Mouse (Mus musculus) intestine, embryonic 14.5 days (tissue): Measurements from ENCODE around the gene Abcc5. TPM values are rescaled to one million over a fixed set of nuclear protein-coding genes. Genes with fewer than 3 reads are reported as not detected.

Source experiments
- ATAC-seq: fragments of 200-750 bp; cut with Nextera tagmentation; replicated peaks from 2 replicates; pipeline ENCODE4 v1.8.0; 2017; ENCODE audit warnings: low read depth, moderate number of reproducible peaks, moderate TSS enrichment, moderate library complexity; ENCODE audit not compliant: low FRiP score, low TSS enrichment
- DNase-seq: peaks from one replicate; pipeline ENCODE4 v3.0.0-alpha.2; 2018; ENCODE audit warnings: low spot score
- H3K27ac ChIP-seq: fragments of 300-500 bp; sonication (generic); 2 replicates; pipeline ENCODE4 v1.5.1; 2014; ENCODE audit warnings: low read depth, mild to moderate bottlenecking, control low read depth
- H3K27me3 ChIP-seq: fragments of 300-500 bp; sonication (generic); replicated peaks from 2 replicates; pipeline ENCODE4 v1.6.1; 2014; ENCODE audit warnings: low read length, control low read depth; ENCODE audit not compliant: control insufficient read depth, insufficient read depth
- H3K36me3 ChIP-seq: fragments of 300-500 bp; sonication (generic); 2 replicates; pipeline ENCODE4 v1.6.1; 2014; ENCODE audit warnings: low read length, control low read depth; ENCODE audit not compliant: control insufficient read depth, insufficient read depth
- H3K4me1 ChIP-seq: fragments of 300-500 bp; sonication (generic); replicated peaks from 2 replicates; pipeline ENCODE4 v1.6.1; 2014; ENCODE audit warnings: low read length, control low read depth, mixed read lengths; ENCODE audit not compliant: control insufficient read depth, insufficient read depth
- H3K4me2 ChIP-seq: fragments of 300-500 bp; sonication (generic); 2 replicates; pipeline ENCODE4 v1.6.1; 2014; ENCODE audit warnings: low read length
- H3K4me3 ChIP-seq: fragments of 300-500 bp; sonication (generic); 2 replicates; pipeline ENCODE4 v1.5.1; 2014; ENCODE audit warnings: low read depth, low read length, control low read depth, mixed read lengths
- H3K9ac ChIP-seq: fragments of 300-500 bp; sonication (generic); 2 replicates; pipeline ENCODE4 v1.6.1; 2014; ENCODE audit warnings: mild to moderate bottlenecking, low read length
- H3K9me3 ChIP-seq: fragments of 300-500 bp; sonication (generic); 2 replicates; pipeline ENCODE4 v1.6.1; 2016; ENCODE audit warnings: low read length, control low read depth; ENCODE audit not compliant: control insufficient read depth
- WGBS: fragments of 180-500 bp; shearing (Covaris S2); extraction: QIAGEN DNeasy Blood & Tissue Kit; methylation state at CpG from one replicate; pipeline ENCODE4 v1.1.7; 2014; 5-methylcytosine and 5-hydroxymethylcytosine counted together
- polyA plus RNA-seq: library from polyadenylated mRNA; unstranded; fragments of >200 nt; fragmentation: Nextera tagmentation; extraction: Ambion mirVana; gene quantifications from 2 replicates; pipeline ENCODE4 v1.2.1, GENCODE M21; 2014

Abcc5 gene
- polyA plus RNA-seq, 1 experiment from 2014 or later, result 59.0 TPM

GRCm38 (mm10) chr16:20359643-20360295 lies 66.4 kb downstream of the Abcc5 start:
- DNase-seq, result no peak
- Histone ChIP-seq H3K9me3 (no peaks in the 10 kb centered on the region), H3K36me3 (peaks cover 75% of the 10 kb centered on the region), H3K27me3 (no peaks in the 10 kb centered on the region), H3K4me1 (no peaks in the 10 kb centered on the region), H3K4me2 (no peak overlapping the region), H3K4me3 (no peak overlapping the region), H3K27ac (no peak overlapping the region), H3K9ac (no peak overlapping the region)
- ATAC-seq, result no peak
- 89% methylated on average over 9 of the region's 9 CpGs for WGBS

GRCm38 (mm10) chr16:20357837-20358236 lies 68.4 kb downstream of the Abcc5 start:
- H3K9ac ChIP-seq, result no peak overlapping the region
- H3K4me2 ChIP-seq, result no peak overlapping the region
- peaks cover 60% of the 10 kb centered on the region for H3K36me3 ChIP-seq
- no peak overlapping the region for H3K4me3 ChIP-seq
- H3K27me3 ChIP-seq, result no peaks in the 10 kb centered on the region
- 87% methylated on average over 5 of the region's 5 CpGs for WGBS
- no peaks in the 10 kb centered on the region for H3K4me1 ChIP-seq
- H3K27ac ChIP-seq, result no peak overlapping the region
- DNase-seq, result no peak
- no peak for ATAC-seq
- H3K9me3 ChIP-seq, result no peaks in the 10 kb centered on the region

GRCm38 (mm10) chr16:20354762-20355161 lies 71.4 kb downstream of the Abcc5 start:
- Histone ChIP-seq H3K27me3 (no peaks in the 10 kb centered on the region), H3K9ac (no peak overlapping the region), H3K9me3 (no peaks in the 10 kb centered on the region), H3K4me3 (no peak overlapping the region), H3K4me2 (no peak overlapping the region), H3K4me1 (no peaks in the 10 kb centered on the region), H3K27ac (no peak overlapping the region), H3K36me3 (peaks cover 44% of the 10 kb centered on the region)
- WGBS, result 92% methylated on average over 2 of the region's 2 CpGs
- DNase-seq (no peak), ATAC-seq (no peak)

GRCm38 (mm10) chr16:20354011-20354410 lies 72.2 kb downstream of the Abcc5 start:
- H3K4me1 ChIP-seq, result no peaks in the 10 kb centered on the region
- ATAC-seq (no peak), DNase-seq (no peak)
- H3K4me3 ChIP-seq, result no peak overlapping the region
- no peaks in the 10 kb centered on the region for H3K9me3 ChIP-seq
- H3K4me2 ChIP-seq, result no peak overlapping the region
- no peaks in the 10 kb centered on the region for H3K27me3 ChIP-seq
- WGBS, result 96% methylated on average over 1 of the region's 1 CpGs
- H3K36me3 ChIP-seq, result peaks cover 41% of the 10 kb centered on the region
- no peak overlapping the region for H3K9ac ChIP-seq
- H3K27ac ChIP-seq, result no peak overlapping the region

GRCm38 (mm10) chr16:20345464-20345863 lies 80.7 kb downstream of the Abcc5 start:
- peaks cover 38% of the 10 kb centered on the region; the same call in 1 of the 2 replicates for H3K36me3 ChIP-seq
- no peaks in the 10 kb centered on the region for H3K9me3 ChIP-seq
- ATAC-seq (no peak), DNase-seq (no peak)
- H3K9ac ChIP-seq, result no peak overlapping the region
- H3K27ac ChIP-seq, result no peak overlapping the region
- no peaks in the 10 kb centered on the region for H3K27me3 ChIP-seq
- no peak overlapping the region for H3K4me2 ChIP-seq
- H3K4me3 ChIP-seq, result no peak overlapping the region
- no peaks in the 10 kb centered on the region for H3K4me1 ChIP-seq
- WGBS, result 84% methylated on average over 1 of the region's 1 CpGs

- Histone ChIP-seq H3K27me3 (no peaks in the 10 kb centered on the region), H3K36me3 (peaks cover 49% of the 10 kb centered on the region), H3K4me1 (no peaks in the 10 kb centered on the region), H3K27ac (no peak overlapping the region), H3K9me3 (no peaks in the 10 kb centered on the region), H3K4me3 (no peak overlapping the region), H3K9ac (no peak overlapping the region), H3K4me2 (no peak overlapping the region)
- 98% methylated on average over 3 of the region's 3 CpGs for WGBS
- ATAC-seq, result no peak
- no peak for DNase-seq
These were observed 87.6 kb downstream of the Abcc5 start for GRCm38 (mm10) chr16:20338616-20339015.

GRCm38 (mm10) chr16:20334918-20335317 lies 91.3 kb downstream of the Abcc5 start:
- no peak for DNase-seq
- no peak overlapping the region for H3K4me3 ChIP-seq
- H3K9me3 ChIP-seq, result no peaks in the 10 kb centered on the region
- H3K27ac ChIP-seq, result no peak overlapping the region
- H3K36me3 ChIP-seq, result peaks cover 34% of the 10 kb centered on the region
- no peak overlapping the region for H3K9ac ChIP-seq
- H3K4me1 ChIP-seq, result no peaks in the 10 kb centered on the region
- ATAC-seq, result no peak
- H3K4me2 ChIP-seq, result no peak overlapping the region
- H3K27me3 ChIP-seq, result no peaks in the 10 kb centered on the region
- WGBS, result 95% methylated on average over 8 of the region's 8 CpGs

- ATAC-seq (no peak), DNase-seq (no peak)
- H3K27me3 ChIP-seq, result no peaks in the 10 kb centered on the region
- H3K4me2 ChIP-seq, result no peak overlapping the region
- no peak overlapping the region for H3K4me3 ChIP-seq
- no peak overlapping the region for H3K9ac ChIP-seq
- WGBS, result 93% methylated on average over 5 of the region's 5 CpGs
- peaks cover 3% of the 10 kb centered on the region; the same call in 1 of the 2 replicates for H3K36me3 ChIP-seq
- H3K9me3 ChIP-seq, result no peaks in the 10 kb centered on the region
- H3K4me1 ChIP-seq, result no peaks in the 10 kb centered on the region
- H3K27ac ChIP-seq, result no peak overlapping the region
These were observed 97.9 kb downstream of the Abcc5 start for GRCm38 (mm10) chr16:20328306-20328705.

GRCm38 (mm10) chr16:20325286-20325685 lies 100.9 kb downstream of the Abcc5 start, which contains the start of gene Cyp2ab1:
Gene Cyp2ab1 (minus strand): TSS chr16:20325404.
- ATAC-seq (no peak), DNase-seq (no peak)
- Histone ChIP-seq H3K27ac (no peak within 1 kb of the TSS), H3K4me2 (no peak within 1 kb of the TSS), H3K36me3 (no peaks in the 10 kb centered on the region), H3K9ac (no peak within 1 kb of the TSS), H3K4me3 (no peak within 1 kb of the TSS), H3K4me1 (no peaks in the 10 kb centered on the region), H3K9me3 (no peaks in the 10 kb centered on the region), H3K27me3 (no peaks in the 10 kb centered on the region)
- WGBS, result 65% methylated on average over 5 of the region's 5 CpGs
